Mouse (Mus musculus): ENCODE measurements around the gene Ctso.

DNA sequence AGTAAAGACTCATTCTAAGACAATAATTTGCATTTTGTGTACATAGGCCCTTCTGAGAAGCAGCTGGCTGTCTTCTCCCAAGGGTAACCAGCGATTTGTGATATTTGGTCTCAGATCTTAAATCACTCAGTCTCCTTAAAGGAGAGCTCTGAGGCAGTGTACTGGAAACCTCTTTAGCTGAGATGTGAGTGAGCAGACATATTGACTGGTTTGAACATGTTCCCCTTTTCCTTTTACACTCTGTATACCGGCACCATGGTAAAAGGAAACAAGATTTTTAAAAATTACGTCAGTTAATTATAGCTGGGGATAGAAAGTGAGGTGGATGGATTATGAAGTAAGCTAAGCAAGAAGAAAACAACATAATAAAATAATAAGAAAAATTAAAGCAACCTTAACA, 706 bp upstream of the Ctso start:
- TF ChIP-seq CTCF (IDR thresholded peaks at IDR 0.05; ENCODE audit: extremely low read depth, insufficient read length, insufficient replicate concordance, low read depth, low read length) (no peak), POLR2A (IDR thresholded peaks at IDR 0.05; ENCODE audit: low read depth, low read length) (no peak)

Data from small intestine, adult 2 months (tissue).